Mouse (Mus musculus) R1 (cell line): ENCODE results near the gene Tmc2.

ENCODE experiments used
- DNase-seq: peaks from one replicate; pipeline ENCODE4 v3.0.0-alpha.2; 2018; ENCODE audit warnings: low read depth, low spot score

Tmc2 gene

GRCm38 (mm10) chr2:130296134-130296745, 101.2 kb downstream of the Tmc2 start:
- DNase-seq: no peak

DNA sequence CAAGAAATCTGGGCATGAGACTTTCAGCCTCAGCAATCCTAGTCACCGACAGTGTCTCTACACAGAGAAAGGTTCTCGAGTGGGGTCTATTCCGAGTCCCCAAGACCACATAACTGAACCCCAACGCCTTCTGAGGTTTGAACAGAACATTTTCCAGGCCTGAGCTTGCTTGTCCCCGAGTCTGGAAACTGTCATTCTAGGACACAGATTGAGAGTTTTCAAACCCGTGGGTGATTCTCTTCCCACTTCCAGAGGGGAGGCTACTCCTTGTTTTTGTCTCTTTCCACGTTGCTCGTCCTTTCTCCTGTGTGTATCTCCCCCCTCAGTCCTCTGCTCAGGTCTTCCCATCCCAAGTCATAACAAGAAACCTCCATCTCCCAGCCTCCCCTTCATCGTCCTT, 102.6 kb downstream of the Tmc2 start:
- no peak for DNase-seq

DNA sequence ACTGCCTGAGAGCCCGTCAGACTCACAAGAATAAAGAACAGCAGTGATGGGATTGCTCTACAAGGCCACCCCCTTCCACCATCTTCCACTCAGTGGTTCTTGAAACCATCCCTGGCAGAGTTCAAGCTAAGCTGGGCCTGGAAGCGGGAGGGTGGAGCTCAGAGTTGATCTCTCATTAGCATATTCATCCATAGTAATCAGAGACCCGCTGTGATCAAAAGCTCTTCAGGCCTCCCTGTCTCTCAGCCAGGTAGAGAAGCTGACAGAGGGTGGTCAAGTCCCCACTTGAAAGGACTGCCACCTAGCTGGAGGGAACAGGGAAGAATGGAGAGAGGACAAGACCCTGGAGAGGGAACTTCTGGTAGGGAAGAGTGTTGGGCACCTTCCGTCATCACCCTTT, 108.0 kb downstream of the Tmc2 start:
- DNase-seq: peak; percentile 59
